In genomic region chr17:30198422-30198821, GRCm38 (mm10) we compare ENCODE assay signal across 11 mouse cellular contexts.
A peak's percentile ranks its signal among the peaks of the same experiment; 100 is the strongest.
DNase-seq lines count a peak whose midpoint lies in the region; ATAC-seq and TF ChIP-seq lines count a peak whose summit lies in the region.
"Had no signal": no experiment of that assay in that cellular context is flagged by ENCODE, and none has a peak within 500 bp of the region (broad histone marks: within the 10 kb centered on the region; RNA-seq: fewer than 3 reads in every experiment).

No protein-coding gene starts in this region.

- intact Hi-C loops in heart, postnatal 10 days (cut with DNase I), result loop anchor here (5.0 kb wide), 1 partner anchor 221 kb away; no protein-coding TSS in a partner anchor
- intact Hi-C loops in left cerebral cortex, postnatal 25 days (cut with DNase I), result loop anchor here (5.0 kb wide), 2 partner anchors 191 to 221 kb away; no protein-coding TSS in a partner anchor

- H3K36me3 ChIP-seq in liver, adult 2 months (ENCODE audit: control insufficient read depth, insufficient read depth, low read length), result no peaks in the 10 kb centered on the region
- H3K36me3 ChIP-seq in liver, embryonic 12.5 days, result peaks cover 12% of the 10 kb centered on the region
- H3K36me3 ChIP-seq in forebrain, postnatal 0 days (ENCODE audit: insufficient read depth), result no peaks in the 10 kb centered on the region; the same call in 1 of the 2 replicates

- peaks cover 14% of the 10 kb centered on the region for H3K4me1 ChIP-seq in liver, adult 2 months (ENCODE audit: control insufficient read depth, insufficient read depth, low read length)
- H3K4me1 ChIP-seq in liver, embryonic 12.5 days, result peaks cover 32% of the 10 kb centered on the region
- H3K4me1 ChIP-seq in forebrain, postnatal 0 days (ENCODE audit: insufficient read depth), result peaks cover 30% of the 10 kb centered on the region

- no peak overlapping the region for H3K27ac ChIP-seq in liver, adult 2 months (replicated peaks; ENCODE audit: insufficient read depth, low read depth, low read length)
- H3K27ac ChIP-seq in liver, embryonic 12.5 days, result no peak overlapping the region
- no peak overlapping the region for H3K27ac ChIP-seq in forebrain, postnatal 0 days (ENCODE audit: low read depth, low read length)

- H3K79me2 ChIP-seq in liver, adult 2 months (ENCODE audit: control insufficient read depth, insufficient read depth, low read length), result peaks cover 52% of the 10 kb centered on the region

- no peaks in the 10 kb centered on the region for H3K9me3 ChIP-seq in liver, embryonic 12.5 days (replicated peaks)
- no peaks in the 10 kb centered on the region for H3K9me3 ChIP-seq in forebrain, postnatal 0 days (ENCODE audit: low read length)
- H3K9me3 ChIP-seq: G1E had no signal

- DNase-seq in adrenal gland, adult 2 months, result peak; percentile 45
- no peak for DNase-seq in adrenal gland, postnatal 10 days
- DNase-seq in liver, adult 2 months (ENCODE audit: extremely low read depth, low read depth, low spot score), result peak; percentile 58
- peak; percentile 21 for DNase-seq in adrenal gland, postnatal 25 days
- DNase-seq in heart, postnatal 10 days, result peak; percentile 64 to 71
- no peak for DNase-seq in left cerebral cortex, postnatal 25 days (ENCODE audit: low spot score in 2 of 2)
- no peak for DNase-seq in forebrain, postnatal 0 days
- DNase-seq: cerebellum, adult 9-11 months; liver had no signal

- no peak for TF ChIP-seq POLR2A in liver, adult 2 months (IDR thresholded peaks at IDR 0.05; ENCODE audit: extremely low read depth, insufficient read depth, low read length)

- no peak overlapping the region for H3K4me2 ChIP-seq in liver, embryonic 12.5 days
- H3K4me2 ChIP-seq in forebrain, postnatal 0 days (ENCODE audit: low read depth), result no peak overlapping the region

- no peaks in the 10 kb centered on the region for H3K27me3 ChIP-seq in liver, adult 2 months (ENCODE audit: control insufficient read depth, insufficient read depth, low read length)
- H3K27me3 ChIP-seq in liver, embryonic 12.5 days (replicated peaks), result no peaks in the 10 kb centered on the region
- H3K27me3 ChIP-seq in forebrain, postnatal 0 days (ENCODE audit: insufficient read depth, low read length), result no peaks in the 10 kb centered on the region

- WGBS in liver, adult 2 months, result 41% methylated on average over 10 of the region's 10 CpGs
- WGBS in liver, embryonic 12.5 days (ENCODE audit: insufficient replicate concordance), result 69% methylated on average over 10 of the region's 10 CpGs
- WGBS in forebrain, postnatal 0 days, result 64% methylated on average over 10 of the region's 10 CpGs

- H3K9ac ChIP-seq in liver, adult 2 months (ENCODE audit: low read depth, low read length), result no peak overlapping the region
- H3K9ac ChIP-seq in liver, embryonic 12.5 days, result no peak overlapping the region
- no peak overlapping the region for H3K9ac ChIP-seq in forebrain, postnatal 0 days

- ATAC-seq in liver, embryonic 12.5 days, result no peak
- no peak for ATAC-seq in forebrain, postnatal 0 days

- no peak overlapping the region for H3K4me3 ChIP-seq in liver, adult 2 months (ENCODE audit: insufficient read depth, low read depth, low read length)
- H3K4me3 ChIP-seq in liver, embryonic 12.5 days, result no peak overlapping the region
- H3K4me3 ChIP-seq in forebrain, postnatal 0 days (ENCODE audit: low read depth, low read length), result no peak overlapping the region

- no peak for TF ChIP-seq CTCF in liver, adult 2 months (IDR thresholded peaks at IDR 0.05; ENCODE audit: low read depth, low read length)
- TF ChIP-seq CTCF in forebrain, postnatal 0 days (IDR thresholded peaks at IDR 0.05; ENCODE audit: low read depth), result no peak

Comparison
In these comparisons a context has a peak if more than half of its experiments do, and no peak if none do; other contexts are left out.
1. DNase-seq: peak in adrenal gland, adult 2 months (single experiment), liver, adult 2 months (single experiment), adrenal gland, postnatal 25 days (single experiment) and heart, postnatal 10 days (2 of 2); none in adrenal gland, postnatal 10 days (single experiment), left cerebral cortex, postnatal 25 days (0 of 2) and forebrain, postnatal 0 days (single experiment).